Mouse (Mus musculus) right cerebral cortex, adult 18-20 months (tissue): ENCODE results near the gene Susd2.

Experiments used
- DNase-seq: peaks from one replicate; pipeline ENCODE4 v3.0.0; 2022; ENCODE audit warnings: mixed read lengths

Susd2 gene

DNA sequence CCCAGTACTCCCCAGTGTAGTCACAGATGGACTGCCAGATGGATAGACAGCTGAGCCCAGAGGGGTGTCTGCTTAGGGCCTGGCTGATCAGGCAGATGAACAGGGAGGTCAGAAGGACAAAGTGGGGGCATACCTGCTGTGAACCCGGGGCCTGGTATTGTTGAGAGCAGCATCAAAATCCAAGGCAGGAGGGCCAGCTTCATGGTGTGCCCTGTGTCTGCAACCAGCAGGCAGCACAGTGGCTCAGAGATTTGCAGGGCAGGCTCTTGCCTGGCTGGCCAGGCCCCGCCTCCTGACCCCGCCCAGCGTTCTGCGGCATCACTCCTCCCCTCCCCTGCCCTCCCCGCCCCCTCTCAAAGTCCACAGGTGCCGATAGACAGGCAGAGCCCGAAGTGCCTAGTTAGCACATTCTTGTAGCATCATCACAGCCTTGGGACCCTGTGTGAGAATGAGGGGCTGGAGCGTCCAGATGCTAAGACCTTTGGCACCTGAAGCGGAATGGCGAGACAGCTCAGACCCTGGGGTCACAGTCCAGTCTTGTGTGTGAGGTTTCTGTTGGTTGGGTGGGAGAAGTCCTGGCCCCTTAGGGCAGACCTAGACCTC, at the start of gene Susd2:
Gene Susd2, minus strand, starts transcription at position 268 of the 603 bp plus-strand sequence.
- peak; percentile 43 for DNase-seq

DNA sequence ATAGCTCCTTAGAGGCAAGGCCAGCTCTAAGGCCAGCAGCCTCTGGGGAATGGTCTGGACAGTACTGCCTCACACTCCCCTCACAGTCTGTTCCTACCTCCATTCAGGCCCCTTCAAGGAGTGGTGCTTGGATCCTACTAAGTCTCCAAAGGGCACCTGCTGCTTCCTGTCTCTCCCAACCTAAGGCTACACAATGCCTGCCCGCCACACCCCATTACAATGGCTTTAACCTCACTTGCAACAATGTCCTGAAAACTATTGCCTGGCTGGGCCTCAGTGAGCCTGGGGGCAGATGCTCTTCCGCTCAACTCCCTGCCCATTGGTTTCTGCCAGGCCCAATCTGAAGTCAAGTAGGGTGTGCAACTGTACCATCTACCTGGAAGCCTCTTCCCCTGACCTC, 44.8 kb upstream of the Susd2 start:
- no peak for DNase-seq

GRCm38 (mm10) chr10:75686724-75687123, 42.9 kb upstream of the Susd2 start:
- no peak for DNase-seq

DNA sequence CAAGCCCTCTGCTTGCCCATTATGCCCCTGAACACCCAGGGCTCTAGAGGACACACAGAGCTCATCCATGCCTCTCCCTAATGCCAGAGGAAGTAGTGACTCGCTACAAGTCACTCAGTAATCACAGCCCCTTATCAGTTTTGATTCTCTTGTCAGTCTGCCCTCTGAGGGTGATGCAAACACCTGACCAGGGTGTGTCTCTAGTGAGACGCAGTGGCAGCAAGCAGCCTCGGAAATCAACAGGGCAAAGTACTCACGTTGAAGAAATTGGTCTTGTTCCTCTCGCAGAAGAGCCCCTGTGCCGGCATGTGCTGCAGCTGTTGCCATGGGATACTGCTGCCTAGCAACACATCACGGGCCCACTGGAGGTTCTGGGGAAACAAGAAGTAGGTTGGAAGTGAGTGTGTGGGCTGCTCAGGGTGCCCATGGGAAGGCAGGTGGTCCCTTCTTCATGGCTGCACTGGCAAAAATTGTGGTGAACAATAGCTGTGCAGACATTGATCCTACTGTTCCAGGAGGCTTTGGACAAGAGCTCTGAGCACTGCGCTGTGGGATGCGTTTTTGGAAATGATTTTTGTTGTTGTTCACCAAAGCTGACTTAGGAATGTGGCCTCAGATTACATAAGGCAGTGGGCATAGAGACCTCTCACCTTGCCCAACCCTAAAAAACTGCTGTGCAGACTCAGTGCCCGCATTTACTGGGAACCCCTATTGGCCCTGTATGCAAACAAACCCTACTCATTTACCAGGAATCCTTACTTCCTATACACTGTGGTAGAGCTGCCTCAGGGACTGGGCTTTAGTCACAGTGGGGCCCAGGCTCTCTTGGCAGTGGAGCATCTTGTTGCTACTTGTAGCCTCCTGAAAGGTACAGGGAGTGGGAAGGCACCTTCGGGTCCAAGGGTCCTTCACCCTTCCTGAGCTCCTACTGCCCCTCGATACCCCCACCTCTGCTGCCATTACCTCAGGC, 40.5 kb upstream of the Susd2 start:
- DNase-seq, result peak; percentile 92

DNA sequence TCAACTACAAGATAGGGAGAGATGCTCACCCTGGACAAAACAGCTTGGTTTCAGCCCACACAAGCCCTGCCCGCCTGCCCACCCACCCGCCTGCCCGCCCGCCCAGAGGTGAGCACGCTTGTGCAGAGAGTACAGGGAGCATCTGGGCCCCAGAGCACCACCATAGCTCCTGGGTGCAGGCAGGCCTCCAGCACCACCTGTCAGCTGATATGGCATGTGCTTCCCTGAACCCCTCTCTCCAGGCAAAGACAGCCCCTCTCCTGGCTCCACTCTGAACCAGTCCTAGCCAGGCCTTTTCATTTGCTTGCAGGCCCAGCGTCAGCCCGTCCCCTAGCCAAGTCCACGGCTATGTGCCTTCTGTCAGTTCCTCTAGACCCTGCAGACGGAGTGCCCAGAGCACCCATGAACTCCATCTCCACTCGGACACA, 36.8 kb upstream of the Susd2 start:
- peak; percentile 48 for DNase-seq

GRCm38 (mm10) chr10:75679204-75679603, 35.4 kb upstream of the Susd2 start:
- no peak for DNase-seq

- DNase-seq, result peak; percentile 57
Observed at GRCm38 (mm10) chr10:75677989-75678388, 34.2 kb upstream of the Susd2 start.

DNA sequence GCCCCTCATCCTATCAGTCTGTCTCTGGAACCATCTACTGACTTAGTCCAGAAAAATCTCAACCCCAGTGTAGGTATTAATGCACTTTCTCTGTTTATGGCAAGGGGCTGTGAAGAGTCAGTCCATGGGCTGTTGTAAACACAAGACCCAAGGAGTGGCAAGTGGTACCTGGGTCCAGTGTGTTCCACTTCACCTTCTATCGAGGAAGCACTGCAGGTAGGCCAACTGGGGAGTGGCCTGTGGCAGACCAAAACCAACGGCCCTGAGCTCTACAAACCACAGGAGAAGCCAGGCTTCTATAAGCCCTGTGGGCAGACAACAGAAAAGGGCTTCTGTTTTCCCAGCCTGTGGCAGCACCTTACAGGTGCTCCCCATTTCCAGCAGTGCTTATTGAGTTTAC, 33.8 kb upstream of the Susd2 start:
- no peak for DNase-seq

GRCm38 (mm10) chr10:75676819-75677565, 33.2 kb upstream of the Susd2 start:
- DNase-seq, result no peak

GRCm38 (mm10) chr10:75676286-75676685, 32.5 kb upstream of the Susd2 start:
- no peak for DNase-seq

DNA sequence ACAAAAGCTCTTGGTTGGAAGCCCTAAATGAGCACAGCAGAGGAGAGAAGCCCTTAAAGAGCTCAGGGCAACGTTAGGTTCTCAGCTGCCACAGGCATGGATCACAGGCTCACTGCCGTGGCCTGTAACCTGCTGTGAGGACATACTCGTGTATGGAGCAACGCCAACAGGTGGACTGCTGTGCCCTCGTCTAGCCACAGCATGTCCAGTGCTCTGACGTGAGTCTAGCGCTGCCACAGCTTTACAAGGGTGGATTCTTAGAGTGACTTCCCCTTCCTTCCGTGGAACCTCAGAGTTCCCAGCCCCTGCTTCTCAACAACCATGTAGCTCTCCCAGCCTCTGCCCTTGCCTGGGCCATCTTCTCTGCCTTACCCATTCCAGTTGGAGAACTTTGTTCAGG, 31.8 kb upstream of the Susd2 start:
- DNase-seq, result no peak

GRCm38 (mm10) chr10:75669936-75670335, 26.1 kb upstream of the Susd2 start:
- DNase-seq, result no peak

DNA sequence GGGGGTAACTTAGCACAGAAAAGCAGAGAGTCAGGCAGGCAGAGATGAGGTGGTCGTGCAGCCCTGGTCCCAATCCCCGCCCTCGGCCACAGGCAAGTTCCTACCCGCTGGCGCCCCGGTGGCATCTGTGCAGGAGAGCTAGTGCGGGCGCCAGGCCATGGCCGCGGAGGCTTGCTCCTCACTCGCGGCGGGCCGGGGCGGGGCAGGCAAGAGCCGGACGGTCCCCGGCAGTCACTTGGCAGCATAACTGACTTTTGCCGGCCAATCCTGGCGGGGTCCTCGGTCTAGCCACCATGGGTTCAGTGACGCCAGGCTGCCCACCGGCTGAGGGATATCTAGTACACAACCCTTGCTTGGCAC, 24.1 kb upstream of the Susd2 start:
- peak; percentile 50 for DNase-seq

DNA sequence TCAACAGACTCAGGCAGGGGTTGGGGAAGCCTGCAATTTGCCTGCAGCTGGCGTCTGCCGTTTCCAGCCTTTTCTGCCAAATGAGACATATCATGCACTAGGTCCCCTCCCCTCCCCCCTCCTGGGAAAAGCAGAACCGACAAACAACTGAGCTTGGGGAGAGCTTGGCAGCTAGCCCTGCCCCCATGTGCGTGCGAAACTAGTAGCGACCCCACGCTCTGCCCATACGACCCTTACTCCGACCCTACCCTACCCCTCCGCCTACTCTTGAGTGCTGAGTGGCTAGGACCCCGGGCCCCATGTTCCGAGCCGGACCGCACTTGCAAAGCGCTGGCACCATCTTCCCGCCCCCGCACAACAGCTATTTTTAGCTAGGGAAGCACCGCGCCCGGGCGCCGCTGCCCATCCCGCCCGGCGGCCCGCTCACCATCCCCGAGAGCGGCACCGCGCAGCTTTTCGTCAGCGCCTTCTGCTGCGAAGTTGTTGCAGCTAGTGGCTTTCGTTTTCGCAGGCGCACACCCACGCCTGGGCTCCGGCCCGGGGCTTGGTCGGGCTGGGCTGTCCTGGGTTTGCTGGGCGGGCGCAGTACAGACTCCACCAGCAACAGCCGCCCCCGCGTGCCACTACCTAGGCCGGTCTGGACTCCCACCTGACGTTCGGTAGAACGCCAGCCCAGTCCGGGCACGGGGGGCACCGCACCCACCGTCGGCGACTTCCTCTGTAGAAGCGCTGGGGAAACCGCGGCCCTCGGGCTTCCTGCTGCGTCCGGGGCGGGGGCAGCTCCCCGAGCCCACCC, 23.5 kb upstream of the Susd2 start:
- DNase-seq, result peak; percentile 90

GRCm38 (mm10) chr10:75666451-75667030, 22.7 kb upstream of the Susd2 start:
- peak; percentile 54 for DNase-seq

DNA sequence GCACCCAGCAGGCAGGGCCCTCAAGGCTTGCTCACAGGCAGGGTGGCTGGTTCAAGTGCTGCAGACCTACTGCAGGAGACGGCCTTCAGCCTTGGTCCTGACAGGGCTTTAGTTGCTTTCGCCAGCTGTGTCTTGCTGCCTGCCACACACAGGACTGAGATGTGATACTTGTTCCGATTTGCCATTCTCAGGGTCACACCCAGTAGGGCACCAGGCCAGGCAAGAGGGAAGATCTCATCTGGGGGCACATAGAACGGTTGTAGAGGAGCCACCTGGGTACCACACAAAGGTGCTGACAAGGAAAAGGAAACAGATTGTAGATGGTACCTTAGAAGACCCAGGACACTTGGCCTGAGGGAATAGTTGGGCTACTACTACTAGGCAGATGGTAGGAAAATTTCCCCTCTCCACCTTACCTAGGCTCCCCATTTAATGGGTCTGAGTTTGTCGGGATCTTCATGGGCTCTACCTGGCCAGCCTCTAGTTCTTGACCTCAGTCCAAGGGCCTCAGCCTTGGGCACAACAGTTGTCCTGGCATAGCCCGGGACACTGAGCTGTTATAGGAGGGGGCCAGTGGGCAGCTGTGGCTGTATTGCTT, 21.0 kb upstream of the Susd2 start:
- no peak for DNase-seq

DNA sequence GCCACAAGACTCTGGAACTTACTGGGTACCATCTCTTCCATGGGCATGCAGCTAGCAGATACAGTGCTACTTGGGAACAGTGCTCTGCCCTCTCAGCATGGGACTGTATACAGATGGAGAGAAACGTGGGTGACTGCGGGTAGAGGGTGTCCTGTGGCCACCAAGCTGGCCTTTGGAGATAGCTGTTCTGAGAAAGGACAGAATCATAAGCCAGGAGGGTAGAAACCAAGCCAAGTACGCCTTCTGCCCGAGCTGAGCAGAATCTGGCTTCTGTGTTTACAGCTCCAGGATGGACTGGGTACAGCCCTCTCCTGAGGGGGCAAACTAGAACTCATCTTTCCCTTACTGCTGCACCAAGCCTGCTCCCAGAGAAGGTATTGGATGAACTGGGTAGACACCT, 18.8 kb upstream of the Susd2 start:
- no peak for DNase-seq

DNA sequence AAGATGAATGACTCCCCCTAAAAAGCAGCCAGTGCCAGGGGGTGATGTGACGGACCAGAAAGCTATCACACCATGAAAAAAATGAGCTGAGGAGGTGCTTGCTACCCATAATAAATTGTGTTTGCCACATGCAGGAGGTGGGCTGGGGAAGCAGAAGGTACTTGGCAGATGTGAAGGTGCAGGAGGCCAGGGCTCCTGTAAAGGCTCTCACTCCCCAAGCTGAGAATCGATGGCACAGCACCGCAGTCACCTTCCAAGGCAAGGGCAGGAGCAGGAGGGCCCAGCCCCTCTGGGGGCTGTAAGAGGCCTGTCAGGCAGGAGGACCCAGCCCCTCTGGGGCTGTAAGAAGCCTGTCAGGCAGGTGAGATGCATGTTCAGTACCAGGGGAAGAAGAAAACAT, 18.1 kb upstream of the Susd2 start:
- DNase-seq, result no peak

- no peak for DNase-seq
Observed at GRCm38 (mm10) chr10:75661381-75661780, 17.6 kb upstream of the Susd2 start.

DNA sequence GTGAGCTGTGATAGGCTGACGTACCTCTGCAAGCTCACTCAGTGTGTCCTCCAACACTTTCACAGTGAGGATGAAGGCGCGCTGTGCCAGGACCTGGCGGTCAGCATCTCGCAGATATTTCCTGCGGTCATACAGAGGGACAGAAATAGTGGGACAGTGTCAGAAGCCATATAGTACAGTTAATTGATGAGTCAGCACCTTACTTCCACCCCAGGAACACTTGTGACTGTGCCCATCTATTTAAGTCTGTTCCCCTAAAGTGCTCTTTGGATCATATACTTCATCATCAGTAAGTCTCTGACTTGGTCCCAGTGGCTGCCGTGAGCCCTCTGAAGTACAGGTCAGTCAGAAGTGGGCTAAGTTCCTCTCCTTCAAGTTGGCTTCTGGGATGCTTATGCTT, 14.0 kb upstream of the Susd2 start:
- DNase-seq, result no peak

- no peak for DNase-seq
Observed at GRCm38 (mm10) chr10:75657165-75657564, 13.4 kb upstream of the Susd2 start.

GRCm38 (mm10) chr10:75654053-75654452, 10.2 kb upstream of the Susd2 start:
- DNase-seq, result no peak
